Mouse (Mus musculus) MEL (cell line): ENCODE measurements around the gene Helz.

ENCODE experiments used
- CTCF ChIP-seq, 3 experiments: IDR thresholded peaks in 2 of 3; conservative IDR thresholded peaks in 1 of 3; 2 replicates each; pipeline ENCODE4 v1.5.1; 2011 to 2012; ENCODE audit warnings: low read length in 3 of 3, low read depth in 2 of 3, mild to moderate bottlenecking in 2 of 3, improper control_type of control experiment in 1 of 3, inconsistent platforms in 1 of 3, mixed read lengths in 1 of 3, moderate library complexity in 1 of 3; ENCODE audit not compliant: control insufficient read depth in 1 of 3, insufficient read depth in 1 of 3, poor library complexity in 1 of 3, severe bottlenecking in 1 of 3
- E2F4 ChIP-seq: IDR thresholded peaks from 2 replicates; pipeline ENCODE4 v1.6.1; 2011; ENCODE audit warnings: low read depth, low read length, improper control_type of control experiment, borderline replicate concordance
- EP300 ChIP-seq, 2 experiments: IDR thresholded peaks; 2 replicates each; pipeline ENCODE4 v1.6.1; 2011; ENCODE audit warnings: improper control_type of control experiment in 2 of 2, low read length in 2 of 2, low read depth in 1 of 2, mild to moderate bottlenecking in 1 of 2
- ETS1 ChIP-seq: IDR thresholded peaks from 2 replicates; pipeline ENCODE4 v1.6.1; 2012; ENCODE audit warnings: low read depth, mild to moderate bottlenecking, inconsistent platforms, low read length, improper control_type of control experiment, moderate library complexity
- HCFC1 ChIP-seq: IDR thresholded peaks from 2 replicates; pipeline ENCODE4 v1.6.1; 2012; ENCODE audit warnings: low read depth, mild to moderate bottlenecking, inconsistent platforms, low read length, improper control_type of control experiment, moderate library complexity
- JUND ChIP-seq: IDR thresholded peaks from 2 replicates; pipeline ENCODE4 v1.6.1; 2011; ENCODE audit warnings: low read depth, mild to moderate bottlenecking, improper control_type of control experiment, low read length
- MAX ChIP-seq: IDR thresholded peaks from 2 replicates; pipeline ENCODE4 v1.6.1; 2011; ENCODE audit warnings: low read length, improper control_type of control experiment
- MYC ChIP-seq: IDR thresholded peaks from 2 replicates; pipeline ENCODE4 v1.6.1; 2011; ENCODE audit warnings: low read depth, mild to moderate bottlenecking, low read length, improper control_type of control experiment, moderate library complexity
- NELFE ChIP-seq: IDR thresholded peaks from 2 replicates; pipeline ENCODE4 v1.6.1; 2011; ENCODE audit warnings: low read depth, low read length, improper control_type of control experiment
- POLR2A ChIP-seq, 2 experiments: IDR thresholded peaks; 2 replicates each; pipeline ENCODE4 v1.6.1; 2011 to 2012; ENCODE audit warnings: low read length in 2 of 2, mild to moderate bottlenecking in 2 of 2, control low read depth in 1 of 2, improper control_type of control experiment in 1 of 2, low read depth in 1 of 2, moderate library complexity in 1 of 2; ENCODE audit not compliant: control insufficient read depth in 1 of 2, insufficient read depth in 1 of 2, poor library complexity in 1 of 2
- USF2 ChIP-seq, 2 experiments: IDR thresholded peaks; 2 replicates each; pipeline ENCODE4 v1.6.1; 2011 to 2012; ENCODE audit warnings: improper control_type of control experiment in 2 of 2, low read length in 2 of 2, borderline replicate concordance in 1 of 2, inconsistent platforms in 1 of 2, low read depth in 1 of 2, mild to moderate bottlenecking in 1 of 2; ENCODE audit not compliant: insufficient read depth in 1 of 2
- ZMIZ1 ChIP-seq: IDR thresholded peaks from 2 replicates; pipeline ENCODE4 v1.6.1; 2012; ENCODE audit warnings: low read depth, mild to moderate bottlenecking, inconsistent platforms, low read length, improper control_type of control experiment, moderate library complexity

- TF ChIP-seq JUND (no peak), POLR2A (IDR thresholded peaks at IDR 0.05; ENCODE audit: control insufficient read depth in 1 of 2, insufficient read depth in 1 of 2, low read depth in 1 of 2, low read length in 2 of 2, poor library complexity in 1 of 2) (no peak), MYC (no peak), ZMIZ1 (no peak), E2F4 (no peak), NELFE (no peak), HCFC1 (no peak), USF2 (IDR thresholded peaks at IDR 0.05; ENCODE audit: borderline replicate concordance in 1 of 2, insufficient read depth in 1 of 2, low read depth in 1 of 2, low read length in 2 of 2) (no peak), ETS1 (no peak), CTCF (IDR thresholded peaks at IDR 0.05 in 2 of 3, conservative IDR thresholded peaks at IDR 0.05 in 1 of 3; ENCODE audit: control insufficient read depth in 1 of 3, insufficient read depth in 1 of 3, low read depth in 2 of 3, low read length in 3 of 3, poor library complexity in 1 of 3, severe bottlenecking in 1 of 3) (no peak), EP300 (IDR thresholded peaks at IDR 0.05; ENCODE audit: low read depth in 1 of 2, low read length in 2 of 2) (no peak), MAX (no peak)
Measured at GRCm38 (mm10) chr11:107676207-107676940, 128.6 kb downstream of the Helz start.
